Mouse (Mus musculus) hindbrain, embryonic 14.5 days (tissue): ENCODE results near the gene Zfp607b. TPM values are rescaled to one million over a fixed set of nuclear protein-coding genes. Genes with fewer than 3 reads are reported as not detected.

Experiments used
- polyA plus RNA-seq: library from polyadenylated mRNA; unstranded; fragments of >200 nt; fragmentation: Nextera tagmentation; extraction: Ambion mirVana; gene quantifications from 2 replicates; pipeline ENCODE4 v1.2.1, GENCODE M21; 2014

Gene Zfp607b
- polyA plus RNA-seq, 1 experiment from 2014 or later = 11.8 TPM

Other genes with a start within 250 kb of the Zfp607b start
- 4.0 and 4.2 TPM in 2 replicates for gene Sptbn4, start 241.7 kb upstream of the Zfp607b start, polyA plus RNA-seq
- 17.7 and 25.4 TPM in 2 replicates for gene Blvrb, start 241.4 kb upstream of the Zfp607b start, polyA plus RNA-seq
- 8.4 and 9.3 TPM in 2 replicates for gene Sertad3, start 215.6 kb upstream of the Zfp607b start, polyA plus RNA-seq
- 7.9 and 8.9 TPM in 2 replicates for gene Sertad1, start 202.4 kb upstream of the Zfp607b start, polyA plus RNA-seq
- 0.50 and 0.93 TPM in 2 replicates for gene Prx, start 190.0 kb upstream of the Zfp607b start, polyA plus RNA-seq
- gene Hipk4, start 166.1 kb upstream of the Zfp607b start, polyA plus RNA-seq = 1.2 and 1.5 TPM in 2 replicates
- gene Pld3, start 136.1 kb upstream of the Zfp607b start, polyA plus RNA-seq = 156 and 193 TPM in 2 replicates
- 25.1 and 26.4 TPM in 2 replicates for gene 2310022A10Rik, start 136.1 kb upstream of the Zfp607b start, polyA plus RNA-seq
- 51.1 and 62.7 TPM in 2 replicates for gene Akt2, start 97.8 kb upstream of the Zfp607b start, polyA plus RNA-seq
- 98.6 and 100 TPM in 2 replicates for gene Ttc9b, start 35.4 kb upstream of the Zfp607b start, polyA plus RNA-seq
- gene Map3k10, start 14.7 kb upstream of the Zfp607b start, polyA plus RNA-seq = 23.5 and 27.2 TPM in 2 replicates
- gene Zfp60, start 42.0 kb downstream of the Zfp607b start, polyA plus RNA-seq = 92.5 and 99.3 TPM in 2 replicates
- 1.6 and 1.8 TPM in 2 replicates for gene Zfp626, start 117.9 kb downstream of the Zfp607b start, polyA plus RNA-seq
- gene Zfp59, start 149.3 kb downstream of the Zfp607b start, polyA plus RNA-seq = 11.4 and 14.9 TPM in 2 replicates
- 0.72 and 1.6 TPM in 2 replicates for gene Zfp607a, start 168.2 kb downstream of the Zfp607b start, polyA plus RNA-seq
- gene Zfp974, start 240.1 kb downstream of the Zfp607b start, polyA plus RNA-seq = 14.8 and 17.0 TPM in 2 replicates